Mouse (Mus musculus): ENCODE data around the gene Dbp. TPM values are rescaled to one million over a fixed set of nuclear protein-coding genes. Genes with fewer than 3 reads are reported as not detected.

The Dbp gene
- total and polyA plus RNA-seq, 3 experiments = 7.9 to 11.0 (median 10.4) TPM

DNA sequence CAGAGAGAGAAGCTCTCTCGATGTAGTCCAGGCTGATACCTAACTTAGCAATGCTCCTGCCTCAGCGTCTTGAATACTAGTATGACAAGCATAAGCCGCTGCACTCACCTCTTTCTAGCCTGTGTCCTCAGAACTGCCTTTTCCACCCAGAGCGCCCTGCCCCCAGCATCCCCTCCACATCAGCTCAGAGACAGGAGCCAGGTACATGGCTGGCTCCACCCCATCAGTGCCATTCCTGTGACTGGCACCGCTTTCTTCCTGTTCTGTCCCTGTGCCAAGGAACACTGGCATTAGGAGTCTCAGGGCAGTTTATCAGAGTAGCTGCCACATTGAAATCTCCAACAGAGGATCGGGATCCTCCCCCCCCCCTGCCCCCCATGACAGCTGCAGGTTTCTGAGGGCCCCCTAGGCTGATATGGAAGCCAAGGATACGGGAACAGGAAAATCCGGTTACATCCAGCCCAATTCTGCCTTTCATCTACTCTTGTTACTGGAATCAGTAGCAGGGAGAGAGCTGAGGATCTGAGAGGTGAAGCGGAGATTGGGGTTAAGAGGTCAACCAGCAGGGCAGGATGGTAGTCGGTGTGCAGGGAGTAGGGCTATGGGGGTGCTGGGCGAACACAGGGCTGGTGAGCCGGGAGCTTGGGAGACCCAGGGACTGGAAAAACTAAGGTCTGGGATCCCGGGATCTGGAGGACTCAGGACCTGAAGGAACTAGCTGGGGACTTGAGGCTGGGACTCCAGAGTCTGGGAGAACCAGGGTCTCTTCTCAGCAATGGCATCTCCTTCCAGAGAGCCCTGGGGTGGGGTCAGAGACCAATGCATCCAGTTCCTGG, 39.4 kb upstream of the Dbp start:
- Histone ChIP-seq H3K9ac (ENCODE audit: insufficient read depth, low read depth) (no peak overlapping the region), H3K9me3 (replicated peaks; ENCODE audit: low read length) (peaks cover 10% of the 10 kb centered on the region), H3K4me3 (replicated peaks in 1 of 3; ENCODE audit: low read depth in 2 of 3, low read length in 2 of 3, poor library complexity in 1 of 3) (no peak overlapping the region), H3K27me3 (replicated peaks) (peaks cover 1% of the 10 kb centered on the region), H3K36me3 (replicated peaks in 1 of 2; ENCODE audit: control insufficient read depth in 1 of 2, insufficient read depth in 1 of 2, low read length in 1 of 2) (no peaks in the 10 kb centered on the region), H3K4me1 (ENCODE audit: control insufficient read depth in 1 of 2, insufficient read depth in 2 of 2) (peaks cover 0 to 5% of the 10 kb centered on the region in 2 experiments; a peak in 1 of 4 replicates), H3K4me2 (ENCODE audit: insufficient read depth, low read depth, poor library complexity, severe bottlenecking) (no peak overlapping the region), H3K79me2 (replicated peaks; ENCODE audit: control insufficient read depth, extremely low read depth, insufficient read depth, poor library complexity, severe bottlenecking) (no peaks in the 10 kb centered on the region), H3K27ac (ENCODE audit: insufficient read depth, low read depth) (no peak overlapping the region)
- TF ChIP-seq JUND (conservative IDR thresholded peaks at IDR 0.05; ENCODE audit: low read depth, low read length) = no peak
- TF ChIP-seq ZKSCAN1 (IDR thresholded peaks at IDR 0.05; ENCODE audit: borderline replicate concordance, low read depth, low read length) = no peak
- dilution Hi-C loops (cut with MboI; ENCODE audit: extremely low pct_ligation_motif_present, extremely low pct_unique_long_range_greater_than_20kb, low sequenced_read_pairs) (no loop called here), in situ Hi-C loops (cut with MboI; ENCODE audit: low pct_ligation_motif_present, low pct_unique_long_range_greater_than_20kb, low sequenced_read_pairs) (no loop called here)
- no peak for DNase-seq (ENCODE audit: extremely low read depth)

DNA sequence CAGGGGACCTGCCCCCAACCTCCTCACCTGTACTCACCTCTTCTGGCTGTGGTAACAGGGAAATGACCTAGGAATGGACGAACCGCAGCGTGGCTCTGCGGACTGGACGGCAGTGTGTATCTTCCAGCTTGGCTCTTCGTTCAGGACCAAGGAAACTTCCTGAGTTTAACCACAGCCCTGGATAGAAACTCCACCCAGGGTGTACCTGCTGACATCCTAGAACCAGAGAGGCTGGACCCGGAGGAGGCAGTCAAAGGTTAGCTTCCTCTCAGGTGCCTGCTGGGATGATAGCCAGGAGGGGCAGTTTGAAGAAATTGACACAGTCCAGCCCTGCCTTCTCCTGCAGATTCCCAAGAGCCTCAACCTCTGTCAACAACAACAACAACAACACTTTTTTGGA, 38.7 kb upstream of the Dbp start, which contains the start of gene Fut2:
TSS of gene Fut2 (minus strand) at position 234 of the 400 bp plus-strand sequence.
- dilution Hi-C loops (cut with MboI; ENCODE audit: extremely low pct_ligation_motif_present, extremely low pct_unique_long_range_greater_than_20kb, low sequenced_read_pairs) = no loop called here
- in situ Hi-C loops (cut with MboI; ENCODE audit: low pct_ligation_motif_present, low pct_unique_long_range_greater_than_20kb, low sequenced_read_pairs) = no loop called here
- Histone ChIP-seq H3K27me3 (replicated peaks) (peaks cover 1% of the 10 kb centered on the region), H3K36me3 (replicated peaks in 1 of 2; ENCODE audit: control insufficient read depth in 1 of 2, insufficient read depth in 1 of 2, low read length in 1 of 2) (no peaks in the 10 kb centered on the region), H3K79me2 (replicated peaks; ENCODE audit: control insufficient read depth, extremely low read depth, insufficient read depth, poor library complexity, severe bottlenecking) (no peaks in the 10 kb centered on the region), H3K4me2 (ENCODE audit: insufficient read depth, low read depth, poor library complexity, severe bottlenecking) (no peak within 1 kb of the TSS), H3K27ac (ENCODE audit: insufficient read depth, low read depth) (no peak within 1 kb of the TSS), H3K9me3 (replicated peaks; ENCODE audit: low read length) (peaks cover 10% of the 10 kb centered on the region), H3K9ac (ENCODE audit: insufficient read depth, low read depth) (no peak within 1 kb of the TSS), H3K4me3 (replicated peaks in 1 of 3; ENCODE audit: low read depth in 2 of 3, low read length in 2 of 3, poor library complexity in 1 of 3) (no peak within 1 kb of the TSS), H3K4me1 (ENCODE audit: control insufficient read depth in 1 of 2, insufficient read depth in 2 of 2) (peaks cover 0 to 7% of the 10 kb centered on the region in 2 experiments; a peak in 1 of 4 replicates)
- TF ChIP-seq TBP (conservative IDR thresholded peaks at IDR 0.05; ENCODE audit: low read depth, low read length) (no peak), TCF12 (IDR thresholded peaks at IDR 0.05; ENCODE audit: low read depth, low read length) (no peak), SIN3A (IDR thresholded peaks at IDR 0.05; ENCODE audit: low read length) (no peak), NELFE (IDR thresholded peaks at IDR 0.05; ENCODE audit: low read depth, low read length) (no peak), MEF2A (IDR thresholded peaks at IDR 0.05; ENCODE audit: borderline replicate concordance, low read depth, low read length) (no peak), ZMIZ1 (IDR thresholded peaks at IDR 0.05; ENCODE audit: low read depth, low read length) (no peak), CTCF (conservative IDR thresholded peaks at IDR 0.05 in 1 of 2, IDR thresholded peaks at IDR 0.05 in 1 of 2; ENCODE audit: low read depth in 2 of 2, low read length in 2 of 2) (no peak), JUND (conservative IDR thresholded peaks at IDR 0.05; ENCODE audit: low read depth, low read length) (no peak), ZC3H11A (IDR thresholded peaks at IDR 0.05; ENCODE audit: low read depth, low read length) (no peak), MYC (IDR thresholded peaks at IDR 0.05; ENCODE audit: low read depth, low read length) (no peak), GABPA (IDR thresholded peaks at IDR 0.05; ENCODE audit: insufficient replicate concordance, low read depth, low read length) (no peak), CHD1 (IDR thresholded peaks at IDR 0.05; ENCODE audit: low read depth, low read length) (no peak), MAX (IDR thresholded peaks at IDR 0.05; ENCODE audit: low read length) (no peak), KAT2A (IDR thresholded peaks at IDR 0.05; ENCODE audit: insufficient replicate concordance, low read length) (no peak)
- DNase-seq (ENCODE audit: extremely low read depth) = no peak
